Mouse (Mus musculus) G1E (cell line): Measurements from ENCODE around the gene Arrdc3.

Experiments
- CTCF ChIP-seq: IDR thresholded peaks from 2 replicates; pipeline ENCODE4 v1.5.1; 2012; ENCODE audit warnings: low read depth, low read length, inconsistent platforms, mixed read lengths
- GATA1 ChIP-seq: IDR thresholded peaks from 2 replicates; pipeline ENCODE4 v1.6.1; 2012; ENCODE audit warnings: borderline replicate concordance, low read length, inconsistent platforms, mixed read lengths
- GATA2 ChIP-seq: IDR thresholded peaks from 2 replicates; pipeline ENCODE4 v1.6.1; 2012; ENCODE audit warnings: low read depth, low read length, inconsistent platforms, borderline replicate concordance
- POLR2AphosphoS5 ChIP-seq: IDR thresholded peaks from 2 replicates; pipeline ENCODE4 v1.6.1; 2012; ENCODE audit warnings: low read depth, low read length, inconsistent platforms; ENCODE audit not compliant: insufficient replicate concordance
- TAL1 ChIP-seq: conservative IDR thresholded peaks from 2 replicates; pipeline ENCODE4 v1.6.1; 2012; ENCODE audit warnings: low read depth, low read length, inconsistent platforms, mixed read lengths

DNA sequence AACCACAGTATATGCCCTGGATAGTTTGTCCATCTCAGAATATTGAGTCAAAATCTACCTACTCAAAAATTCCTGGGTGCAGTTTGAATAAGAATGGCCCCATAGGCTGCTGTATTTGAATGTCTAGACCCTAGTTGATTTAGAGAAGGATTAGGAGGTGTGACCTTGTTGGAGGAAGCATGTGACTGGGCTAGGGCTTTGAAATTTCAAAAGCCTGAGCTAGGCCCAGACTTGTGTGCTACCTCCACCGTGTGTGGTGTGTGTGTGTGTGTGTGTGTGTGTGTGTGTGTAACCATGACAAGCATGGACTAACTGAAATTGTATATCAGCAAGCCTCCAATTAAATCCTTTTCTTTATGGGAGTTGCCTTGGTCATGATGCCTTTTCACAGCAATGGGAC is 14.2 kb downstream of the Arrdc3 start:
- TF ChIP-seq CTCF (no peak), TAL1 (no peak), GATA1 (no peak), POLR2AphosphoS5 (no peak), GATA2 (no peak)
